12 mouse cellular contexts compared by ENCODE assay signal in the genomic region with DNA sequence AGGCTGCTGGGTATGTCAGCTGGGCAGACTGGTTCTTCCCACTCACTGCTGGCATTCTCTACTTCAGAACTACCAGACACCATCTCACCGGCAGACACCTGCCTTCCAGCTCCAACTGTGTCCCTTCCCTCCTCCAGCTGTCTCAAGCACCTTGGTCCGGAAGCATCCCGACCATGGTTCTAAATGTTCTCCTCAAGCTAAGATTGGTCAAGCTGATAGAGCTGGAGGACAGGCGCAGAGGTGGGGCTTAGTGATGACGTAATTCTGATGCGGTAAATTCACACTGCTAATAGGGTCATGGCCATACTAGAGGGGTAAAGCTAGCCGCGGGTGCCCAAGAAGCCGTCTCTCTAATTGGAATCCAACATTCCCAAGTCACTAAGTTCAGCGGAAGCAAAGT.
"Had no signal": no experiment of that assay in that cellular context is flagged by ENCODE, and none has a peak within 500 bp of the region (broad histone marks: within the 10 kb centered on the region; RNA-seq: fewer than 3 reads in every experiment).

No protein-coding gene starts in this region.

- H3K27me3 ChIP-seq: liver, embryonic 15.5 days; megakaryocyte, embryonic 14.5 days; neural tube, embryonic 15.5 days had no signal

- DNase-seq: kidney, adult 2 months; right cerebral cortex, adult 18-20 months; right cerebral cortex, postnatal 25 days; thymus, adult 2 months; thymus, postnatal 25 days had no signal

- H3K4me2 ChIP-seq: liver, embryonic 11.5 days; liver, embryonic 15.5 days; midbrain, embryonic 12.5 days; neural tube, embryonic 15.5 days had no signal

- H3K9ac ChIP-seq: liver, embryonic 15.5 days; midbrain, embryonic 12.5 days; neural tube, embryonic 15.5 days had no signal

- H3K4me3 ChIP-seq: liver, embryonic 15.5 days; megakaryocyte, embryonic 14.5 days; midbrain, embryonic 12.5 days; neural tube, embryonic 15.5 days had no signal

- H3K9me3 ChIP-seq: liver, embryonic 15.5 days; midbrain, embryonic 12.5 days; neural tube, embryonic 15.5 days had no signal

- H3K27ac ChIP-seq: liver, embryonic 15.5 days; macrophage; midbrain, embryonic 12.5 days; neural tube, embryonic 15.5 days had no signal

- ATAC-seq: intestine, embryonic 16.5 days had no signal

- H3K4me1 ChIP-seq: liver, embryonic 15.5 days; midbrain, embryonic 12.5 days; neural tube, embryonic 15.5 days had no signal

- H3K36me3 ChIP-seq: liver, embryonic 15.5 days; midbrain, embryonic 12.5 days; neural tube, embryonic 15.5 days had no signal
